Mouse (Mus musculus): ENCODE measurements around the gene Mn1. TPM values are rescaled to one million over a fixed set of nuclear protein-coding genes. Genes with fewer than 3 reads are reported as not detected.

Gene Mn1
- 0.07 TPM in 1 of 2 replicates, not detected in the other for total RNA-seq (2023)

GRCm38 (mm10) chr5:111416591-111417374 lies at the start of gene Mn1:
Gene Mn1 (plus strand): TSS chr5:111417362.

Other genes with a start within 250 kb of the Mn1 start
- gene Pitpnb, start 86.6 kb upstream of the Mn1 start, total RNA-seq (2023) = 36.4 and 36.7 TPM in 2 replicates

Data from neutrophil, adult 65 days (primary cell).